ENCODE assay signal across 13 mouse cellular contexts in the genomic region with DNA sequence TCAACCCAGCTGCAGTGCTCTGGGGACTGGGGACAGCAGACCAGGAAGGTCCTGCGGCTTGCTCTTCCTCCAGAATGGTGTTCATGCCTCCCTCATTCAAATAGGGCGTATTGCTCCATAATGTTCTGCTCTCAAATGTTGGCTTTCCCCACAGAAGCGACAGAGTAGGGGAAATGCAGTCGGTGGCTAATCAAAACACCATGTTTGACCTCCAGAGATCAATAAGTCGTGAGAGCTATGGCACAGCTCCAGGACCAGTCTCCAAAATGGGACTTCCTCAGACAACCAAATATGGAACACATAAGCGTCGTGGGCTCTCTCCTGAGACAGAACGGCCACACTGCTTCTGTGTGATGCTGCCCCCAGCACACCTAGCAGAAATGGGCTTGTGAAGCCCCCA. TPM values are rescaled to one million over a fixed set of nuclear protein-coding genes. Genes with fewer than 3 reads are reported as not detected.
DNase-seq lines count a peak whose midpoint lies in the region; ATAC-seq and TF ChIP-seq lines count a peak whose summit lies in the region.
"Had no signal": no experiment of that assay in that cellular context is flagged by ENCODE, and none has a peak within 500 bp of the region (broad histone marks: within the 10 kb centered on the region; RNA-seq: fewer than 3 reads in every experiment).

No protein-coding gene starts in this region.

- DNase-seq in hindbrain, postnatal 0 days (ENCODE audit: low spot score) = no peak
- peak; percentile 53 for DNase-seq in lung, postnatal 36 days
- no peak for DNase-seq in spleen, adult 18-20 months
- DNase-seq: cerebellum, postnatal 14 days; heart, postnatal 4 days had no signal

- peaks cover 13% of the 10 kb centered on the region for H3K36me3 ChIP-seq in erythroblast, embryonic 14.5 days (ENCODE audit: control insufficient read depth)
- no peaks in the 10 kb centered on the region for H3K36me3 ChIP-seq in hindbrain, embryonic 13.5 days
- no peaks in the 10 kb centered on the region for H3K36me3 ChIP-seq in hindbrain, postnatal 0 days (ENCODE audit: insufficient read depth, low read length)
- no peaks in the 10 kb centered on the region for H3K36me3 ChIP-seq in intestine, embryonic 16.5 days (ENCODE audit: control insufficient read depth, insufficient read depth, low read length)
- H3K36me3 ChIP-seq: kidney, embryonic 15.5 days had no signal

- no peaks in the 10 kb centered on the region for H3K9me3 ChIP-seq in erythroblast, embryonic 14.5 days (ENCODE audit: control insufficient read depth, low read length)
- no peaks in the 10 kb centered on the region for H3K9me3 ChIP-seq in hindbrain, embryonic 13.5 days
- H3K9me3 ChIP-seq in hindbrain, postnatal 0 days (ENCODE audit: low read length) = no peaks in the 10 kb centered on the region
- H3K9me3 ChIP-seq in intestine, embryonic 16.5 days (ENCODE audit: control insufficient read depth, low read length) = no peaks in the 10 kb centered on the region
- H3K9me3 ChIP-seq: kidney, embryonic 15.5 days had no signal

- peak overlapping the region; percentile 27 for H3K4me3 ChIP-seq in erythroblast, embryonic 14.5 days (replicated peaks)
- no peak overlapping the region for H3K4me3 ChIP-seq in hindbrain, embryonic 13.5 days
- H3K4me3 ChIP-seq in hindbrain, postnatal 0 days (ENCODE audit: low read length) = no peak overlapping the region
- H3K4me3 ChIP-seq in intestine, embryonic 16.5 days (ENCODE audit: low read length) = no peak overlapping the region
- H3K4me3 ChIP-seq: kidney, embryonic 15.5 days had no signal

- H3K27me3 ChIP-seq in erythroblast, embryonic 14.5 days (ENCODE audit: control insufficient read depth) = no peaks in the 10 kb centered on the region
- no peaks in the 10 kb centered on the region for H3K27me3 ChIP-seq in hindbrain, embryonic 13.5 days
- H3K27me3 ChIP-seq in hindbrain, postnatal 0 days (ENCODE audit: insufficient read depth, low read length) = no peaks in the 10 kb centered on the region
- peaks cover 3% of the 10 kb centered on the region; the same call in 1 of the 2 replicates for H3K27me3 ChIP-seq in intestine, embryonic 16.5 days (replicated peaks; ENCODE audit: control insufficient read depth, insufficient read depth, low read length)
- H3K27me3 ChIP-seq: kidney, embryonic 15.5 days; Patski had no signal

- H3K4me2 ChIP-seq in hindbrain, embryonic 13.5 days = no peak overlapping the region
- no peak overlapping the region for H3K4me2 ChIP-seq in hindbrain, postnatal 0 days (ENCODE audit: low read depth, low read length)
- H3K4me2 ChIP-seq in intestine, embryonic 16.5 days (ENCODE audit: low read depth, low read length) = no peak overlapping the region

- peak overlapping the region; percentile 37 for H3K27ac ChIP-seq in hindbrain, embryonic 13.5 days
- H3K27ac ChIP-seq in hindbrain, postnatal 0 days = no peak overlapping the region
- no peak overlapping the region for H3K27ac ChIP-seq in intestine, embryonic 16.5 days (ENCODE audit: low read length)
- H3K27ac ChIP-seq: kidney, embryonic 15.5 days had no signal

- peaks cover 80% of the 10 kb centered on the region for H3K4me1 ChIP-seq in erythroblast, embryonic 14.5 days (ENCODE audit: control insufficient read depth)
- peaks cover 66% of the 10 kb centered on the region for H3K4me1 ChIP-seq in hindbrain, embryonic 13.5 days (replicated peaks)
- peaks cover 19% of the 10 kb centered on the region for H3K4me1 ChIP-seq in hindbrain, postnatal 0 days (ENCODE audit: insufficient read depth, low read length)
- peaks cover 46% of the 10 kb centered on the region for H3K4me1 ChIP-seq in intestine, embryonic 16.5 days (ENCODE audit: control insufficient read depth, insufficient read depth, low read length)

- no peak overlapping the region for H3K9ac ChIP-seq in hindbrain, embryonic 13.5 days
- no peak overlapping the region for H3K9ac ChIP-seq in hindbrain, postnatal 0 days (replicated peaks; ENCODE audit: low read length)
- no peak overlapping the region for H3K9ac ChIP-seq in intestine, embryonic 16.5 days (ENCODE audit: low read depth, low read length)
- H3K9ac ChIP-seq: kidney, embryonic 15.5 days had no signal

- 54% methylated on average over 8 of the region's 8 CpGs for WGBS in hindbrain, embryonic 13.5 days
- 57% methylated on average over 8 of the region's 8 CpGs for WGBS in hindbrain, postnatal 0 days
- 56% methylated on average over 8 of the region's 8 CpGs for WGBS in intestine, embryonic 16.5 days

- no peak for TF ChIP-seq CTCF in hindbrain, postnatal 0 days (IDR thresholded peaks at IDR 0.05; ENCODE audit: low read depth)

- ATAC-seq in erythroblast, adult 5-6 weeks (replicated peaks; ENCODE audit: low FRiP score, poor library complexity, severe bottlenecking) = no peak
- ATAC-seq in hindbrain, embryonic 13.5 days (ENCODE audit: low FRiP score) = no peak
- ATAC-seq in hindbrain, postnatal 0 days = no peak
- ATAC-seq in granulocyte monocyte progenitor cell, adult 5-6 weeks (replicated peaks; ENCODE audit: poor library complexity, severe bottlenecking) = peak; percentile 3
- no peak for ATAC-seq in intestine, embryonic 16.5 days
- ATAC-seq: midbrain, embryonic 16.5 days; Patski had no signal

RNA-seq across cellular contexts. Expression of gene Uck2, which starts 13.3 kb away (rescaled TPM):
- polyA plus RNA-seq in erythroblast, embryonic 14.5 days (2012) = 7.2 and 7.4 TPM in 2 replicates
- total RNA-seq in erythroblast, adult 5-6 weeks (2015; ENCODE audit: low replicate concordance) = 74.2 and 79.4 TPM in 2 replicates
- 9.5 and 26.7 TPM in 2 replicates for total RNA-seq in erythroblast, adult 5-6 weeks (2017; ENCODE audit: low replicate concordance)
- 58.4 and 63.4 TPM in 2 replicates for polyA plus RNA-seq in hindbrain, embryonic 13.5 days (2015; fragmentation: Nextera tagmentation; extraction: Ambion mirVana)
- total RNA-seq in hindbrain, postnatal 0 days (2014; rRNA removed) = 71.8 and 91.3 TPM in 2 replicates
- 40.1 and 44.7 TPM in 2 replicates for polyA plus RNA-seq in hindbrain, postnatal 0 days (2015; fragmentation: Nextera tagmentation; extraction: Ambion mirVana)
- total RNA-seq in granulocyte monocyte progenitor cell, adult 5-6 weeks (2014; fragmentation: Nextera tagmentation) = 181 and 224 TPM in 2 replicates
- total RNA-seq in granulocyte monocyte progenitor cell, adult 5-6 weeks (2017) = 223 and 286 TPM in 2 replicates
- 30.8 and 36.8 TPM in 2 replicates for polyA plus RNA-seq in intestine, embryonic 16.5 days (2015; fragmentation: Nextera tagmentation; extraction: Ambion mirVana)

RNA-seq across cellular contexts. Expression of gene Tmco1, which starts 36.3 kb away (rescaled TPM):
- polyA plus RNA-seq in erythroblast, embryonic 14.5 days (2012) = 2.5 and 2.8 TPM in 2 replicates
- 44.7 and 70.1 TPM in 2 replicates for total RNA-seq in erythroblast, adult 5-6 weeks (2015; ENCODE audit: low replicate concordance)
- 49.7 and 61.5 TPM in 2 replicates for total RNA-seq in erythroblast, adult 5-6 weeks (2017; ENCODE audit: low replicate concordance)
- 72.5 and 73.5 TPM in 2 replicates for polyA plus RNA-seq in hindbrain, embryonic 13.5 days (2015; fragmentation: Nextera tagmentation; extraction: Ambion mirVana)
- total RNA-seq in hindbrain, postnatal 0 days (2014; rRNA removed) = 47.5 and 63.2 TPM in 2 replicates
- 70.4 and 80.8 TPM in 2 replicates for polyA plus RNA-seq in hindbrain, postnatal 0 days (2015; fragmentation: Nextera tagmentation; extraction: Ambion mirVana)
- 97.6 and 127 TPM in 2 replicates for total RNA-seq in granulocyte monocyte progenitor cell, adult 5-6 weeks (2014; fragmentation: Nextera tagmentation)
- total RNA-seq in granulocyte monocyte progenitor cell, adult 5-6 weeks (2017) = 170 and 172 TPM in 2 replicates
- 132 and 133 TPM in 2 replicates for polyA plus RNA-seq in intestine, embryonic 16.5 days (2015; fragmentation: Nextera tagmentation; extraction: Ambion mirVana)

Comparison
In these comparisons a context has a peak if more than half of its experiments do, and no peak if none do; other contexts are left out.
1. RNA of gene Tmco1, which starts 36.3 kb away (polyA plus RNA-seq): 132 to 133 TPM in intestine, embryonic 16.5 days, 72.5 to 73.5 TPM in hindbrain, embryonic 13.5 days and 70.4 to 80.8 TPM in hindbrain, postnatal 0 days; 2.5 to 2.8 TPM in erythroblast, embryonic 14.5 days; every median in the first group is over 10 times any median in the second.